Mouse (Mus musculus): ENCODE measurements around the gene Sept9. TPM values are rescaled to one million over a fixed set of nuclear protein-coding genes. Genes with fewer than 3 reads are reported as not detected.

Sept9 gene
- total and polyA plus RNA-seq, 2 experiments from 2014 or later: 112 TPM

DNA sequence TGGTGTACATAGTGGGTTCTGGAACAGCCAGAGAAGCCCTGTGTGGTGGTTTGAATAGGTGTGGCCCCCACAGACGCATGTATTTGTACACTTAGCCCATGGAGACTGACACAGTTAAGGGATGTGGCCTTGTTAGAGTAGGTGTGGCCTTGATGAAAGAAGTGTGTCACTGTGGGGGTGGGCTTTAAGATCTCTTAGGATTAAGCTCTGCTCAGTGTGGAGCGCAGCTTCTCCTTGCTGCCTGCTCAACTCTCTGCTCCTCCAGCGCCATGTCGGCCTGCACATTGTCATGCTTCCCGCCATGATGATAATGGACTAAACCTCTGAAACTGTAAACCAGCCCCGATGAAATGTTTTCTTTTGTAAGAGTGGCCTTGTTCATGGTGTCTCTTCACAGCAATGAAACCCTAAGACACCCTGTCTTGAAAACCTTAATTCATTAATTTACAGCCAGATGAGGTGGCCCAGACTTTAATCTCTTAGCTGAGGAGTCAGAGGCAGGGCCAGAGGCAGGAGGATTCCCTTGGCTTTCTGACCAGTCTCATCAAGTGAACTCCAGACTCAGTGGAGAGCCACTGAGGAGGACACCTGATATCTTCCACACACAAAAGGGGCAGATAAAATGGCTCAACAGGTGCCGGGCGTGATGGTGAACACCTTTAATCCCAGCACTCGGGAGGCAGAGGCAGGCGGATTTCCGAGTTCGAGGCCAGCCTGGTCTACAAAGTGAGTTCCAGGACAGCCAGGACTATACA, 44.3 kb downstream of the Sept9 start:
- Histone ChIP-seq H3K27me3 (ENCODE audit: insufficient read depth, low read length) (no peaks in the 10 kb centered on the region), H3K27ac (ENCODE audit: low read depth, low read length) (no peak overlapping the region), H3K36me3 (ENCODE audit: insufficient read depth) (no peaks in the 10 kb centered on the region), H3K9ac (no peak overlapping the region), H3K9me3 (ENCODE audit: low read length) (no peaks in the 10 kb centered on the region), H3K4me2 (ENCODE audit: low read depth) (no peak overlapping the region), H3K4me1 (ENCODE audit: insufficient read depth) (peaks cover 6% of the 10 kb centered on the region), H3K4me3 (ENCODE audit: low read depth, low read length) (no peak overlapping the region)
- no peak for DNase-seq
- no peak for TF ChIP-seq CTCF (IDR thresholded peaks at IDR 0.05; ENCODE audit: low read depth)
- no peak for ATAC-seq
- WGBS: 86% methylated on average over 12 of the region's 12 CpGs

DNA sequence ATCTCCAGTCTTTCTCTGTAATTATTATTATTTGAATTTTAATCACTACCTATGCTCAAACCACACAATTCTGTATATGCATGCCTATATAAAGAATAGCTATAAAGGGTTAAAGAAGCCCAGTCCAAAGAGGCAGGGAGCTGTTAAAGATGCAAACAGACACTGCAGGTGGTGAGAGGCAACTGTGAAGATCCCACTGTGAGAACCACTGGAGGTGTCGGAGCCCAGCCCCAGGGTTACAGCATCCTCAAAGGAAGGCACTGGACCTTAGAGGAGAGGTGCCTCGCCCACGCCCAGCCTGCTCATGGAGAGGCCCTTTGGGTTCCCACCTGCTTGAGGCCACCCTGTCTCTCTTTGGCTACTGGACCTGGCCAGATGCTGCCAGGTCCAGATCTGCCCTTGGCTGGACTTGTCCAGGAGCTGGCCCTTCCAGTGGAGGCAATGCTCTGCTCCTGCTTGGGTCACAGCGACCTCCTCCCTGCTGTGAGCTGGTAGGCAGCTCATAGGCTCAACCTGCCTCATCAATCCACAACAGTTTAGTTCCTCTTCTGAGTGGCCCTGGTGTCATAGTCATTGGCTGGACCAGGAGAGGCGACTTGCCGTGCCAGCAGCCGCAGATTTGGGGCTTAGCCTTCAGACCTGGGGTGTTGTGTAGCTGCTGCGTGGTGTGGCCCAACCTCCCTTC, 45.7 kb downstream of the Sept9 start:
- TF ChIP-seq CTCF (IDR thresholded peaks at IDR 0.05; ENCODE audit: low read depth): no peak
- H3K9me3 ChIP-seq (ENCODE audit: low read length): no peaks in the 10 kb centered on the region
- DNase-seq: no peak
- H3K4me3 ChIP-seq (ENCODE audit: low read depth, low read length): no peak overlapping the region
- no peak overlapping the region for H3K9ac ChIP-seq
- H3K4me1 ChIP-seq (ENCODE audit: insufficient read depth): peaks cover 15% of the 10 kb centered on the region
- H3K27ac ChIP-seq (ENCODE audit: low read depth, low read length): no peak overlapping the region
- no peak overlapping the region for H3K4me2 ChIP-seq (ENCODE audit: low read depth)
- H3K36me3 ChIP-seq (ENCODE audit: insufficient read depth): no peaks in the 10 kb centered on the region
- no peaks in the 10 kb centered on the region for H3K27me3 ChIP-seq (ENCODE audit: insufficient read depth, low read length)
- WGBS: 68% methylated on average over 8 of the region's 8 CpGs
- no peak for ATAC-seq

DNA sequence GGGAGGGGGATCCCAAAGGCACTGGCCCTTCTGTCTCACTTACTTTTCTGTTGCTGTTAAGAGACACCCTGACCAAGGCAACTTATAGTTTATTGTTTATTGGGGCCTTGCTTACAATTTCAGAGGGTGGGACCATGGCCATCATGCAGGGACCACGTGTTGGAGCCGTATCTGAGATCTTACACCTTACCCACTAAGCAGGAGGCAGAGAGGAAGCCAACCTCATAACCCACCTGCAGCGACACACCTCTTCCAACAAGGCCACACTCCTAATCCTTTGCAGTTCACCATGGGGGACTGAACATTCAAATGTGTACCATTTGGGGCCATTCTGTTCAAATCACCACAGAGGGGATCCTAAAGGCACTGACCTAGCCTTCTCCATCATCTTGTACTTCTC, 46.4 kb downstream of the Sept9 start:
- no peak for DNase-seq

DNA sequence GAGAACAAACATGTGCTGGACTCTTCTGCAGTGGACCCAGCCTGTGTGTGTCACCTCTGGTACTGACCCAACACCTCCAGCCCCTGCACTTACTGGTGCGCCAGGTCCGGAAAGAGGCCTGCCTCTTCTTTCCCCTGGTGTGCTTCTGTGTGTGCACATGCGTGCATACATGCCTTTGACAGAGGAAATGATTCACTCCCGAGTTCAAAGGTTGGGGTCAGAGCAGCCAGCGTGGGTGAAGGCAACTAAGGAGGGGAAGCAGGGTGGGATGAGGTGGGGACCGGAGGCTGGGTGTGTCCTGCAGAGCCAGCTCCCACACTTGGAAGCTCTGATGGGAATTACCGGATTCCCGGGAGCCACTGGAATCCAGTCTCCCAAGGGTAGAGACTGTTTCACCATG, 46.8 kb downstream of the Sept9 start:
- Histone ChIP-seq H3K9me3 (ENCODE audit: low read length) (no peaks in the 10 kb centered on the region), H3K4me2 (ENCODE audit: low read depth) (no peak overlapping the region), H3K36me3 (ENCODE audit: insufficient read depth) (no peaks in the 10 kb centered on the region), H3K27ac (ENCODE audit: low read depth, low read length) (no peak overlapping the region), H3K27me3 (ENCODE audit: insufficient read depth, low read length) (no peaks in the 10 kb centered on the region), H3K9ac (no peak overlapping the region), H3K4me1 (ENCODE audit: insufficient read depth) (peaks cover 15% of the 10 kb centered on the region), H3K4me3 (ENCODE audit: low read depth, low read length) (no peak overlapping the region)
- TF ChIP-seq CTCF (IDR thresholded peaks at IDR 0.05; ENCODE audit: low read depth): no peak
- no peak for ATAC-seq
- WGBS: 81% methylated on average over 8 of the region's 8 CpGs
- no peak for DNase-seq

More for the DNA sequence above, 46.4 kb downstream of the Sept9 start:
- Histone ChIP-seq H3K4me3 (ENCODE audit: low read depth, low read length) (no peak overlapping the region), H3K4me2 (ENCODE audit: low read depth) (no peak overlapping the region), H3K4me1 (ENCODE audit: insufficient read depth) (peaks cover 15% of the 10 kb centered on the region), H3K36me3 (ENCODE audit: insufficient read depth) (no peaks in the 10 kb centered on the region), H3K9ac (no peak overlapping the region), H3K27ac (ENCODE audit: low read depth, low read length) (no peak overlapping the region), H3K9me3 (ENCODE audit: low read length) (no peaks in the 10 kb centered on the region), H3K27me3 (ENCODE audit: insufficient read depth, low read length) (no peaks in the 10 kb centered on the region)
- WGBS: 78% methylated on average over 3 of the region's 3 CpGs
- no peak for ATAC-seq
- no peak for TF ChIP-seq CTCF (IDR thresholded peaks at IDR 0.05; ENCODE audit: low read depth)

DNA sequence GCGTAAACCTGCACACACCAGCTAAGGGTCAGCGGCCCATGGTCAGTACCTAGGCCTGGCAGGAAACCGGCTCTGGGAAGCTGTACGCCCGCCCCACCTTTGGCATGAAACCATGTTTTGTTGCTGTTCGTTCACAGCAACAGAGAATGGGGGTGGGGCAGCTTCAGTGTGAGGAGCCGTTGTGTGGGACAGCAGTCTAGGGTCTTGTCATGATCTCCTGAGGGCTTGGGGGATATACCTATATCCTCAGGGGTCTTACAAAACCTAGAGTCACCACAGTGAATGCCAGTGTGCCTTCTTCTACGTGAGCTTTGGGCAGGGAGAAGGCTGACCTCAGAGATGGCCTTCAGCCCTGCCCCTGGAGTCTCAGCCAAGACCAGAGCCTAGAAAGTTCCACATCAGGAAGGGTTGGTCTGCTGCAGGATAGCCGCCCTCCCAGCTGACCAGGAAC, 47.5 kb downstream of the Sept9 start:
- no peaks in the 10 kb centered on the region for H3K27me3 ChIP-seq (ENCODE audit: insufficient read depth, low read length)
- H3K36me3 ChIP-seq (ENCODE audit: insufficient read depth): no peaks in the 10 kb centered on the region
- H3K4me2 ChIP-seq (ENCODE audit: low read depth): no peak overlapping the region
- WGBS: 75% methylated on average over 9 of the region's 9 CpGs
- no peaks in the 10 kb centered on the region for H3K9me3 ChIP-seq (ENCODE audit: low read length)
- H3K9ac ChIP-seq: no peak overlapping the region
- DNase-seq (no peak), ATAC-seq (no peak)
- TF ChIP-seq CTCF (IDR thresholded peaks at IDR 0.05; ENCODE audit: low read depth): no peak
- peaks cover 15% of the 10 kb centered on the region for H3K4me1 ChIP-seq (ENCODE audit: insufficient read depth)
- no peak overlapping the region for H3K27ac ChIP-seq (ENCODE audit: low read depth, low read length)
- H3K4me3 ChIP-seq (ENCODE audit: low read depth, low read length): no peak overlapping the region

DNA sequence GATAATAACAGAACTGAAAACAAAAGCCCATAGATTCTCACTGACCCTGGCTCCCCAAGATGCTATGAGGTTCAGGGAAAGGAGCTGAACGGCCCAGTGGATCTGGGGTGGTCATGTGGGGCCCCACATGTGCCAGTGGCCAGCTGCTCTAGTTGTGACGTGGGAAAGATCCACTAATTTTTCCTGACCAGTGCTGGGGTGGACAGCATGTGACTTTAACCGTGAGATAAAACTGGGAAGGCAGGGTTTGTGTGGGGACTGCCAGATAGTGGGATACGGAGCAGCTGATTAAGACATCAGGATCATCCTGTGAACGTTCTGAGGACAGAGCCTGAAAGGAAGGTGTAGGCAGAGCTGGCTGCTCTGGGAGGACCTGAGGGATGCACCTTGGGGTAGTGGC, 48.1 kb downstream of the Sept9 start:
- Histone ChIP-seq H3K27ac (ENCODE audit: low read depth, low read length) (no peak overlapping the region), H3K36me3 (ENCODE audit: insufficient read depth) (no peaks in the 10 kb centered on the region), H3K9me3 (ENCODE audit: low read length) (no peaks in the 10 kb centered on the region), H3K4me2 (ENCODE audit: low read depth) (no peak overlapping the region), H3K9ac (no peak overlapping the region), H3K4me3 (ENCODE audit: low read depth, low read length) (no peak overlapping the region), H3K27me3 (ENCODE audit: insufficient read depth, low read length) (no peaks in the 10 kb centered on the region), H3K4me1 (ENCODE audit: insufficient read depth) (peaks cover 15% of the 10 kb centered on the region)
- WGBS: 84% methylated on average over 5 of the region's 5 CpGs
- no peak for TF ChIP-seq CTCF (IDR thresholded peaks at IDR 0.05; ENCODE audit: low read depth)
- no peak for ATAC-seq
- no peak for DNase-seq

DNA sequence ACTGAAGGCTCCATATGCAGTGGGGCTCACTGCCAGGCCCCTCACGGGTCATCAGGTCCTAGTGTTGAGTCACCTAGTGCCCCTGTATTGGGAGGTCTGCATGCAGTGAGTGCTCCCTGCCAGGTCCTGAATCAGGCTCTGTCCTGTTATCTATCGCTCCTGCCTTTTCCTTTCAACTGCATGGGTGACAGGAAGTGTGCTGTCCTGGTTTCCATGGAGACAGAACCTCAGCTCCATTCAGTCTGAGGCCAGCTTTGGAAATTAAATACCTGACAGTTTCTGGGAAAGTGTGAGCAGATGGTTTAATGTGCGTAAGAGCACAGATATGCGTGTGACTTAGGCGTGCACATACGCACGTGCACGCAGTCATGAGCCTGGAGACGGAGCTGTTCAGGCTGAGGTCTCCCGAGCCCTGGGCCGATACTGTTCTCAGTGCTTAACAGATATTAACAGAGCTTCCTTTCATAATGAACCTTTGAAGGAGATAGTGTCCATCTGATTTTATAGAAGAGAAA, 49.3 kb downstream of the Sept9 start:
- 20% methylated on average over 11 of the region's 11 CpGs for WGBS
- no peak overlapping the region for H3K4me3 ChIP-seq (ENCODE audit: low read depth, low read length)
- no peak overlapping the region for H3K4me2 ChIP-seq (ENCODE audit: low read depth)
- DNase-seq (peak; percentile 77), ATAC-seq (peak; percentile 90)
- H3K36me3 ChIP-seq (ENCODE audit: insufficient read depth): no peaks in the 10 kb centered on the region
- H3K9ac ChIP-seq: no peak overlapping the region
- H3K27me3 ChIP-seq (ENCODE audit: insufficient read depth, low read length): no peaks in the 10 kb centered on the region
- peak overlapping the region; percentile 76 for H3K27ac ChIP-seq (ENCODE audit: low read depth, low read length)
- no peaks in the 10 kb centered on the region for H3K9me3 ChIP-seq (ENCODE audit: low read length)
- H3K4me1 ChIP-seq (ENCODE audit: insufficient read depth): peaks cover 15% of the 10 kb centered on the region
- no peak for TF ChIP-seq CTCF (IDR thresholded peaks at IDR 0.05; ENCODE audit: low read depth)
